Mouse (Mus musculus) heart, postnatal 14 days (tissue): ENCODE results near the gene Tshr. TPM values are rescaled to one million over a fixed set of nuclear protein-coding genes. Genes with fewer than 3 reads are reported as not detected.
"Not testable (repeated sequence)": the region's sequence is repeated elsewhere in the genome, so short reads cannot be mapped to it uniquely, and the experiment has no call there.

Experiments
- DNase-seq, 2 experiments: peaks; one replicate each; pipeline ENCODE4 v3.0.0; 2021 to 2022
- intact Hi-C: fragments of 180-260 bp; cut with DNase I; formaldehyde crosslinking; loops from one replicate; pipeline ENCODE4 v1.15.1; 2025
- long read RNA-seq, 2 experiments: library from polyadenylated mRNA; stranded (forward); transcript quantifications; one replicate each; pipeline ENCODE4 v2.0.0; 2021
- total RNA-seq, 2 experiments: library from RNA; stranded (reverse); gene quantifications; 2 replicates each; pipeline ENCODE4 v1.2.3; 2021

The Tshr gene
- under 1 TPM; 0.20 to 0.53 TPM for total RNA-seq
- long read RNA-seq, experiment 1, partial matches to known transcripts = 0 of 1 reads
- long read RNA-seq, experiment 1, other reads (novel, unspliced or antisense) = 1 of 1 reads
- long read RNA-seq, experiment 2 = 0 reads

DNA sequence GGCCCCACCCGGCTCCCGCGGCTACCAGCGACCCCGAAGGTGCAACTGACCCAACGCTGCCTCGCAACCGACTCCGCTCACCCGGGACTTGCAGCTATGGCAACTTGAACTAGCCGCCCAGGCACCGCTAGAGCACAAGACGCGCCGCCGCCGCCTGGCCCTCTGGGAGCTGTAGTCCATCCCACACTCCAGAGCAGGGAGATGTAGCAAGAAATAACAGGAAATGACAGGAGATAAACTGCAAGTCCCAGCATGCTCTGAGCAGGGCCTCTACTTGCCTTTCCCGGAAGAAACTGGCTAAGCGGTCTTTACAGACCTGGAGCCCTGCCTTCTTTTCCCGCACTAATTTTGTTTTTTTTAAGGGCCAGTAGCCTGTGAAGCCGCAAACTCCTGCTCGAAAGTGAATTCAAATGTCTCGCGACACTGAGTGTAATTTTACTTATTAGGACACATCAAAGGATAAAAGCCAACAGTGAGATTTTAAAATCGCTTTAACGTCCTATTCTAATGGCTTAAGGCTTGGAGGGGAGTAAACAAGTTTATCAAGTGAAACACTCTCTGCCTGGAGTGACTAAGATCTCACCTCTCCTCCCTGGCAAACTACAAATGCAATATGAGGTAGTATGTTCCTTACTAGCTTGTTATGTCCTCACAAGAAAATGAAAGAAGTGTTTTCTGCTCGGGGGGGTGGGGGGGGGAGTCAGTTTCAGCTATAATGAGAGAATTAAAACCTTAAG, at the start of gene Tshr, which contains the start of gene Cep128:
Tshr (plus strand) TSS at position 283 of the 737 bp plus-strand sequence.
Cep128 (minus strand) TSS at position 129 of the 737 bp plus-strand sequence.
- intact Hi-C loops = no loop called here
- peak; percentile 88 to 91 for DNase-seq

DNA sequence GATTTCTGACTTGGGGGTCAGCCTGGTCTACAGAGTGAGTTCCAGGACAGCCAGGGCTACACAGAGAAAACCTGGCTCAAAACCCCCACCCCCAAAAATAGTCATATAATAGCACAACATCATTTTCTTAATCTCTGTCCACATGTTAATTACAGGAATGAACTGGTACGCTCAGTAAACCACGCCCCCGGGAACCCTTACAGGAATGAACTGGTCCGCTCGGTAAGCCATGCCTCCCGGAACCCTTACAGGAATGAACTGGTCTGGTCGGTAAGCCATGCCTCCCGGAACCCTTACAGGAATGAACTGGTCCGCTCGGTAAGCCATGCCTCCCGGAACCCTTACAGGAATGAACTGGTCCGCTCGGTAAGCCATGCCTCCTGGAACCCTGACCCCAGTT, 45.7 kb upstream of the Tshr start:
- intact Hi-C loops, DNase-seq: not testable (repeated sequence)

DNA sequence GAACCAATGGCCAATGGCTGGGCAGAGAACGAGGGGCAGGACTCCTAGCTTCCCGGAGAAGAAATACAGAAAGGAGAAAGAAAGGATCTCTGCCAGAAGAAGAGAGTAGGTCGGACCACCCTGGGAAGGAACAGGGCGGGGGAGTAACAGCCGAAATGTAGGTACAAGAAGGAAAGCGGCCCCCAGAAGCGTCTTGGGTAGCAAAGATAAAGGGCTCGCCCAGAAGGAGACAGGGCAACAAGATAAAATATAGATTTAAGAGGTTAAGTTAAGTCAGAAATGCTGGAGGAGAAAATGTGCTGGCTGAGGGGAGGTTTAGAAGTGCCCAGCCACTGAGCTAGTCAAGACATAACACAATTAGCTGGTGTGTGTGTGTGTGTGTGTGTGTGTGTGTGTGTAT, 30.6 kb upstream of the Tshr start:
- no peak for DNase-seq
- intact Hi-C loops = no loop called here

DNA sequence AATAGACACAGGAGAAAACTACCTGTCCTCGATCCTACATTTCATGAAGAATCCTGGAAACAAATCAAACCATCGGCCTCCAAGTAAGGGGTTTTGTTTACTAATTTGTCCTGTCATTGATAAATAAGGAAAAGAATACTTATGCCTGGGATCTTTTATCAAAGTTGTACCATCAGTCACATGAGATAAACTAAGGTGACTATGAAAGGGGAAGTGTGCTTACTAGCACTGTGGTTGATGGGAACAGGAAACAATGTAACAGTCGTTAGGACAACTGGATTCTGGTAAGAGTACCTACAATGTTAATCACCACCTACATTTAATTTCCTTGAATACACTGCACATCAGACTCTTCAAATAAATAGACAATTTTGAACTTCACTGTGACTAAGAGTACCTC, 15.2 kb upstream of the Tshr start:
- intact Hi-C loops = no loop called here

DNA sequence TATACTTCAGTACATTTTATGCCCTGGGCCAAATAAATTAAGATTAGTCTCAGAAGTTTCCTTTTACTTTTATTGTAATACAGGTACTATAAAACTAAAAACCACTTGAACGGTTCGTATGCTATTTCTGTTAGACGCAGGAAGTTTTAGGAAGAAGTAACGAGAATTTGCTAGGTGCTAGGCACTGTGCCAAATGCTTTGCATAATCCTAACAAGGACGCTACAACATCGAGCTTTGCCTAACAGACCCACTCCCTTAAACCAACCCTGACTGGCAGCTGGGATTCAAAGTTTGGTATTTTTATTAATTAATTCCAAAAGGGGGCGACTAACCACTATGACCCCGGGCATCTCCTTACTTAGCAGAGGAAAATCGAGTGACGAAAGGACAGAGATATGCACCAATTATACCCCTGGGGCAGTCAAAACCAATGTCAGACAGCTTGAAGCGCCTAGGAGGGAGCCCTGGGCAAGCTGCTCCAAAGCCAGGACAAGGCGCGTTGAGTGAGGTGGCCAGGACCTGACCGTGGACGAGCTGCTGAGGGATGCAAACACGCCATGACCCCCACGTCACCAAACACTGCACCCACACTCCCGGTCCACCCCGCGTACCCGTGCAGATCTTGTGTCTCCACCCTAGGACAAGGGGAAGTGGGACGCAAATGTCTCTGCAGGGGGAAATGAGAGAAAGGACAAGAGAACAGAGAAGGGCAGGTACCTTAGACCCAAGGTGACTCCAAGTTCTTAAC, 673 bp upstream of the Tshr start:
- peak in 1 of 2 experiments; percentile 17 for DNase-seq
- intact Hi-C loops = no loop called here

More for the DNA sequence above, 15.2 kb upstream of the Tshr start:
- DNase-seq = no peak

DNA sequence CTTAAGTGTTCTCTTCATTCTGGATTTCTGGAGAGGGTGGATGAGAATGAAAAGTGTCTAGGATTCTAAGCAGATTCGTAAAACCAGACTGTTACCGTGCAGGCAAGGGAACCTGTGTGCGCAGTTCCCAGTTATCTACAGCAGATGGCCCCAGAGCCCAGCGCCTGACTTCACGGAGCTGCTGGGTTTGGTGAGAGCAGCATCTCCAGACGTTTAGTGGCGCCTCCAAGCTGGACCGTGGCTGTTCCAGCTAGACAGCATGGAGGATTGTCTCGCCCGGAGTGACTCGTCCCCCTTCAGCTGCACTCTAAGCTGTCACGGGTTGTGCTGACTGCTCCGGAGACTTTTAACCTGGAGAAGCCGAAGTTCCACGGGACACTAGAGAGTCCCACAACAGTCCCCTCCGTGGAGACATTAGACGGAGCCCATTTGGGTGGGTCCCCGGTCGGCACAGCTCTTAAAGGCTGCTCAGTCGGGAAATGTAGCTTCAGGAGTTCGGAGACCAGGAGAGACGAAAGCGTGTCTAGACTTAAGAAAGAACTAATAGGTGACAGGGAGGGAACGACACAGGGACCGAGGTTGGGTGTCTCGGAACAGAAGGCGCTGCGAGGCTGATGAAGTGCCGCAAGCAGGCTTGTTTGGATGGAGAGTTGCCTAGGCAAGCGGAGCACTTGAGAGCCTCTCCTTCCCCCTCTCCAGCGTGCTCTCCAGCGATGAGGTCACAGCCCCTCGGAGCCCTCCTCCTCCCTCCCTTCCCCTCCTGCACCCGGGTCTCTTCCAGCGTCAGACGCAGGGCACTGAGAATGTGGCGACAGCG, 16.1 kb downstream of the Tshr start:
- peak; percentile 58 to 76 for DNase-seq
- intact Hi-C loops = loop anchor here (2.0 to 5.0 kb wide), 2 partner anchors 18 to 397 kb away; no protein-coding TSS in a partner anchor

DNA sequence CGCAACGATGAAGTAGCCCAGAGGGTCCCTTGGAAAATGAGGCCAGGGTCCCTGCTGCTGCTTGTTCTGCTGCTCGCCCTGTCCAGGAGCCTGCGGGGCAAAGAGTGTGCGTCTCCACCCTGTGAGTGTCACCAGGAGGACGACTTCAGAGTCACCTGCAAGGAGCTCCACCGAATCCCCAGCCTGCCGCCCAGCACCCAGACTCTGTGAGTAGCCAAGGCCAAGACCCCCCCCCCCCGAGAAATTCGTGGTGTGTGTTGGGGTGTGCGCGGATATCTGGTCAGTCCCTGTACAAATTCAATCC, 16.6 kb downstream of the Tshr start:
- intact Hi-C loops = loop anchor here (2.0 to 5.0 kb wide), 2 partner anchors 18 to 396 kb away; no protein-coding TSS in a partner anchor
- DNase-seq = no peak

DNA sequence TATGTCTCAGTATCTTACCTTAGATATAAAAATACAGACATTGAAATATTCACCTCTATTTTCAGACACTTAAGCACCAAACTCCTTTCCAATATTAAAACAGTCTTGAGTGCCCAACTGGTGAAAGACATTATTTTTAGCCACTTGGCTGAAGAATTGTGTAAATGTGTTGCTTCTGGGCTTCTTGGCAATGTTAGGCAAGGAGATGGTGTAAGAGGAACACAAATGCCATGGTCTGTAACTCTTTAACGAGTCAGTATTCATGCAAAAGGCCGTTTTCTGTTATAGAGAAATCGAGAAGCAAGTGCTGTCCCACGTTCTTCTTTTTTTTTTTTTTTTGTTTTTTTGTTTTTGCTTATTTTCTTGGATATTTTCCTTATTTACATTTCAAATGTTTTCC, 25.9 kb downstream of the Tshr start:
- intact Hi-C loops = no loop called here
- DNase-seq = no peak

DNA sequence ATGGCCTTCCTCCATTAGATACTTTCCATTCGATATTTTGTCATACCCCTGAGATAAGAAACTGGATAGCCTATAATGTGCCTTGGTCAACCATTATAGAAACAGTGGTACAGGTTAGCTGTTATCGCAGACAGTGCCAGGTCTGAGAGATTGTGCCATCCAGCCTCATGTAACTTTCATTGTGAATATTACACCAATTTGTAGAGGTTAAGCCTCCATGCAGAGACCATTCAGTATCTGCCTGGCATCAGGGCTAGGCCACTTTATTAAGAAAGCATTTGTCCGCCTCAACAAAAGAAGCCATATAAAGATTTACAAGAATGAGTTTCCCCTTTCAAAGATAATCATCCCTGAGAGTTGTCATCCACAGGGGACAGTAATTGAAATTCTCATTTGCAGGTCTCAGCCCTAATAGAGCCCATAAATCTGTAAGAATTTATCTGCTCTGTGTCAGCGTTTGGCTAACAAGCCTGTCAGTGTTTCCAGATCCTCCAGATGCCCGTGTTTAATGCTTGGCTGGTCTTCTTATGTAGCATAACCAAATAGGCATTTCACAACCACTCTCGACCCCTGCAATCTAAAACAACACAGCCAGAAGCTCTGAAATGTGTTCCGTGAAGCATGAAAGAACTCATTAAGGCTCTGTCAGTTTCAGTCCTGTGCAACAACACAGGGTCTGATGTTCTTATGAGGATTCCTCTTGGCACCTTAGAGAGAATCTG, 28.3 kb downstream of the Tshr start:
- intact Hi-C loops = no loop called here
- no peak for DNase-seq

DNA sequence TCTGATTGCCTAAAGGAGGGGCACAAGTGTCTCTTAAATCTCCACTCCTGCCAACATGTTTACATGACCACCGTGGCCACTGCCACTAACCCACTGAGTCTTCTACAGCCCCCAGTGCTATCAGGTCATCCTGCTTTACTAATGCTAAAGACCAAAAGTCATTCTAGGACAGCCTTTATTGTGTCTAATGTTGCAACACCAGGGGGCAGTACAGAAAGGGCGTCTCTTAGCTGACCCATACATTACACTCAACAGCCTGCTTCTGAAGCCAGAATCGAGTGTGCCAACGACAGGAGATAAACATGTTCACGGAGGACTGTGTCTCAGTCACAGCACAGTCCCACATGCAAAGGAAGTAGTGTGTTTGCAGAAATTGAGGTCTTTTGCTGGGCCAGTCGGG, 30.7 kb downstream of the Tshr start:
- DNase-seq = no peak
- intact Hi-C loops = no loop called here

DNA sequence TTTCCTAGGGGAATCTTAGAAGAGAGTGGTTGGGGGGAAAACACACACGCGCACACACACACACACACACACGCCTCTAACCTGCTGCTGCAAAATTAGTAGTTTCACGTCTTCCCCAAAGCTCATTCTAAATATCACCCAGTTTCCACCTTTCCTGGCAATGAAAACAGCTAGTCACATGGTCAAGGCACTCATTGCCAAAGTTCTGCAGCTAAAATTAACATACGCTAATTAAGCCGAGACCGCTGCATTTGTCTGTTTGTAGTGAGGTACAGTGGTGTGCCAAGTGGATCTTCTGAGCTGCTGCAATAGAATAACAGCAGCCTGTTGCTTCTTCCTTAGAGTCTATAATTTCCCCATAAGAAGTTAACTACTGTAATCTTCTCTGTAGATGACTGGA, 32.5 kb downstream of the Tshr start:
- no peak for DNase-seq

DNA sequence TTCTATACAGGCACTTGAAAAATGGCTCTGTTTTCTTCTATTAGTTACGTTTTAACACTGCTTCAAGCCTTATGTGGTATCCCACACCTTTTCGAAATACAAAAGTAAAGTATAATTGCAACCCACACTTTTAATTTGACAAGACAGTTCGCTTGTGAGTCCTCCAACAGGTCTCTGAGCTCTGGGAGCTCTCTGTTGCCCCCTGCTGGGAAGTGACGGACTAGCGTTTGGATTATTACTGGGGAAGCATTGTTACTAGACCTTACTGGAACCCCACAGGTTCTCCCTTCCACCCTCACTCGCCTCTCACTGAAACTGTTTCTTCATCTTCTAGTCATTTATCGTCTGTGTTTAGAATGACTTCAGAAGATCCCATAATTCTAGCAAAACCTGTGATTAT, 34.4 kb downstream of the Tshr start:
- DNase-seq = peak; percentile 64 to 75
- intact Hi-C loops = loop anchor here (2.0 kb wide), 1 partner anchor 18 kb away; no protein-coding TSS in a partner anchor

More for the DNA sequence above, 32.5 kb downstream of the Tshr start:
- intact Hi-C loops = no loop called here

DNA sequence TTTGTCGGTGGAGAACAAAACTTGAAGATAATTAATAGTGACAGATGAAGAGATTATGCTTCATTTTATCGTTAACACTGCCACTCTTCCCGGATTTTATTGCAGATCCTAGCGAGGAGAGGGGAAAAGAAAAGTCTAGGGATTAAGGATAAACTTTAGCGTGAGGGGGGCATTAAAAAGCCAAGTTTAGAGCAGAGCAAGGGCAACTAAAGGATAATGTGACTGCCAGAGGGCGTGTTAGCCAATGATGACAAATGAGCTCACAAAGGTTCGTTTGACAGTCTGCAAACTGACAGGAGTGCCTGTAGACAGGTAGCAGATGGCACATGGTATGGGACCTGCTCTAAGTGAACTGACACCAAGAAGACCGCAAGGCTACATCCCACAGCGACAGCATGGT, 36.9 kb downstream of the Tshr start:
- intact Hi-C loops = no loop called here
- DNase-seq = no peak

DNA sequence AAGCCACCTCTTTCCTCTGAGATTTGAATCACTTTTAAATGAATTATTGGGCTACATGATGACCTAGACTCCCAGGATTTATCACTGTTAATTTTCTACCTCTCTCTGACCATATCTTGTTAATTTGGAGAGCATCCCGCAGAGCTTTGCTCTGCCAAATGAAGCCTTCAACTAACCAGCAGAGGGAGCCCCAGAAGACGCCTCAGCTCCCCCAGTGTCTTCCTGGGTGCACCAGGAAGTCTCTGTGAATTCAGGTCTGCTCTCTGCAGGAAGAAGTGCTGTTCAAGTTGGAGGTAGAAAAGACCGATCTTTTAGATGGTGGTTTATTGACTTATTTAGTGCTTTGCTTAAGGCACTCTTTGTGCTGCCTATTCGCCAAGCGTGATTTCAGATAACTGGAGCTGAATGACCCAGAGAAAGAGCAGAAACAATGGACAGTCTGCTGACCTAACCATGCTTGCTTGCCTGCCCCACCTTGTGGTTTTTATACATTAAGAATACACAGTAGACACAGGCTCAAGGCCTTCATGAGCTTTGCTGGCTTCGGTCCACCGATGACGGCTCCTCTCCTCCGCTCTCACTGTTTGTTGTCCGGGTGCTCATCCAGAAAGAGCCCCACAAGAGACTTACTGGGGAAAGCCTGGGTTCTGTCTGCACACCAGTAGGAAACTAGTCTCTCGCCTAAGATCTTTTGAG, 38.9 kb downstream of the Tshr start:
- peak; percentile 5 to 29 for DNase-seq

DNA sequence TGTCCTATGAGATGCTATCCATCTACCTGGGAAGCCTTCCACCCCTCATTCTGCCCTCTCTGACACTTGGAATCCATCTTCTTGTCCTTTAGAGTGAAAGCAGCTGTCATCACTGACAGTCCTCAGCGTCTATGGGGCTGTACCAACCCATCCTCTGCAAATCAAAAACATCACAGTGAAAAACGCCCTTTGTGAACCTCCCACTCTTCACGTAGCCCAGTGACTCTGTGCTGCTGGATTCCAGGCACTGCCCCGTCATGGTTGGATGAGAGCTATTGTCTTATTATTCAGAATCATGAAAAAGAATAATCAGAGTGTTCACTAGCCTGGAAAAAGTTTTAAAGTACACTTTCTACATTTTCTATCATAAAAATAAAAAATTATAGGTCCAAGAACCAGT, 42.1 kb downstream of the Tshr start:
- intact Hi-C loops = no loop called here
- no peak for DNase-seq

More for the DNA sequence above, 38.9 kb downstream of the Tshr start:
- intact Hi-C loops = no loop called here

DNA sequence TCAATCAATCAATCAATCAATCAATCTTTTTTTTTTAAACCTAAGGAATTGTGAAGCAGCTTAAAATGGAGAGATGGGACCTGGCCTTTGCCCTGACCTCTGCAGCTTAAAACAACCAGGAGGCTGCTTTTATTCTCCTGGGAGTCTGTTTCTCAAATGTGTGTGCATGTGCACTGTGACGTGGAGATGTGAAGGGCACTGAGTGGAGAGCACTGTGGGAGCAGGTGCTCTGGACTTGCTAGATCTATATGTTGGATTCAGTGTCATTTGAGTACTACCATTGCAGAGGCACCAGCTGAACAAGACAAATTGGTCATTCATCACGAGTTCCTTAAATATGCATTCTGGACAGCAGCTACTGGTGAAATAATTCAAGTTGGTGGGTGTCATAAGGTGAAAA, 42.8 kb downstream of the Tshr start:
- DNase-seq = no peak
- intact Hi-C loops = no loop called here

DNA sequence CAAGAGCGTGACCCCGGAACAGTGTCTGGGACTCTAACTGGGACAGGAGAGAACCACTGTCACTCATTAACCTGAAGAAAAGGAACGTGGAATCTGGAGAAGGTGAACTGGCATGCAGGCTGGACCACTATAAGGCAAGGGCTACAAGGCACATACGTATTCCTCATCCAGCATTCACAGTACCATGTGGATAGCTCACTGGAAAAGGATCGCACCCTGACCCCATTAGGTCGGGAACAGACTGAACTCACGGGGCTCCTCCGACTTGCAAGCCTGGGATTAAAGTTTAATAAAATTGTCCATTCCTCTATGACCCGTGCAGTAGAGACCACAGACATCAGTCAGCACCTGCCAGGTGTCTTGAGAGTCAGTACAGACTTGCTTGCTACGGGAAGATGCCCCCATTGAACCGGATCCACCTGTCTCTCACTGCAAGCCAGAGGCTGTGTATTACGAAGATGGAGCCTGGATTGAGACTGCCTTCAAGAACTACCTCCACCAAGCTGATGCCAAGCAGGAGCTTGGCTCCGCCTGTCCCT, 97.9 kb downstream of the Tshr start:
- intact Hi-C loops = no loop called here

DNA sequence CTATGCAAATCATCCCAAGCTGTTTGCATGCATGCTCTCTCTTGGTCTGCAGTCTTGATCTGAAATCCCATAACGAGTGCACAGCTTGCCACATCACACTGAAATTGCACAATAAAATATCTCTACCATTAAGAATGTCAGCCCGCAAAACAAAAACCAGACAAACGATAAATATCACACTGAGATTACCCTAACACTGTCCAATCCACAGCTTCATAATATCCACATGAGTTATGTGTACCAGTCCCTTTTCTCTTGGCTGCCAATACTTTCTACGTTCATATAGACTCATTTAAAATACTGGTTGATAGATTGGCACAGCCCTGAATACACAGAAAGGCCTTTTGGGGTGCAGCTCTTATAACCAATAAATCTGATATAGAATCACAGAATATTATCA, 102.0 kb downstream of the Tshr start:
- intact Hi-C loops = no loop called here
- no peak for DNase-seq

More for the DNA sequence above, 97.9 kb downstream of the Tshr start:
- DNase-seq = no peak

DNA sequence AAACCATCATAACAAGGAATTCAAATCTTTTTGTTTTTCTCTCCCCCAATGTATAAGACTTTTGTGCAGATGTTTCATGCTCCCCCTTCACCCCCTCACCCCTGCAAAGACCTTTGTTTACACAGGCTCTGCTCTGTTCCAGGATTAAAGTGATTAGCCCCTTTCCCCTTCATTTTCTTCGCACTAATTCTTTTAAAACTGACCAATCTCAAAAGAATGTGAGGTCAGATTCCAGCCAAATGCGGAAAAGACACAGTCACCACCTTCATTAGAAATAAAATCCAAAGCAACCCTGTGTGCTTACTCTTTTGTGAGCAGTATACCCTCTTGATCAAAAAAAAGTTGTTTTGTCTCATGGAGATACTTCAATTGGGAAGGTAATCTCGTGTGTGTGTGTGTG, 104.0 kb downstream of the Tshr start:
- intact Hi-C loops = no loop called here
- no peak for DNase-seq
